Mouse (Mus musculus) small intestine, adult 2 months (tissue): Measurements from ENCODE around the gene Sall4.

Experiments used
- CTCF ChIP-seq: fragments of 200-500 bp; IDR thresholded peaks from 2 replicates; pipeline ENCODE4 v1.5.1; 2012; ENCODE audit warnings: low read depth, mild to moderate bottlenecking, control low read depth, inconsistent platforms, low read length, moderate library complexity, mixed read lengths; ENCODE audit not compliant: insufficient replicate concordance, insufficient read length; ENCODE audit errors: extremely low read depth
- POLR2A ChIP-seq: fragments of 200-500 bp; IDR thresholded peaks from 2 replicates; pipeline ENCODE4 v1.6.1; 2012; ENCODE audit warnings: low read depth, mild to moderate bottlenecking, control low read depth, inconsistent platforms, low read length, moderate library complexity

GRCm38 (mm10) chr2:168737878-168738277 is 29.9 kb downstream of the Sall4 start:
- TF ChIP-seq CTCF (no peak), POLR2A (no peak)
